Mouse (Mus musculus) layer of hippocampus, postnatal 10 days (tissue): ENCODE results near the gene Nol3. TPM values are rescaled to one million over a fixed set of nuclear protein-coding genes. Genes with fewer than 3 reads are reported as not detected.

Experiments used
- DNase-seq, 2 experiments: peaks; one replicate each; pipeline ENCODE4 v3.0.0; 2021; ENCODE audit warnings: low spot score in 2 of 2
- total RNA-seq, 2 experiments: library from RNA; stranded (reverse); gene quantifications; 2 replicates each; pipeline ENCODE4 v1.2.3; 2021

Nol3 gene
- total RNA-seq, 2 experiments from 2014 or later = 3.6 to 3.7 TPM

DNA sequence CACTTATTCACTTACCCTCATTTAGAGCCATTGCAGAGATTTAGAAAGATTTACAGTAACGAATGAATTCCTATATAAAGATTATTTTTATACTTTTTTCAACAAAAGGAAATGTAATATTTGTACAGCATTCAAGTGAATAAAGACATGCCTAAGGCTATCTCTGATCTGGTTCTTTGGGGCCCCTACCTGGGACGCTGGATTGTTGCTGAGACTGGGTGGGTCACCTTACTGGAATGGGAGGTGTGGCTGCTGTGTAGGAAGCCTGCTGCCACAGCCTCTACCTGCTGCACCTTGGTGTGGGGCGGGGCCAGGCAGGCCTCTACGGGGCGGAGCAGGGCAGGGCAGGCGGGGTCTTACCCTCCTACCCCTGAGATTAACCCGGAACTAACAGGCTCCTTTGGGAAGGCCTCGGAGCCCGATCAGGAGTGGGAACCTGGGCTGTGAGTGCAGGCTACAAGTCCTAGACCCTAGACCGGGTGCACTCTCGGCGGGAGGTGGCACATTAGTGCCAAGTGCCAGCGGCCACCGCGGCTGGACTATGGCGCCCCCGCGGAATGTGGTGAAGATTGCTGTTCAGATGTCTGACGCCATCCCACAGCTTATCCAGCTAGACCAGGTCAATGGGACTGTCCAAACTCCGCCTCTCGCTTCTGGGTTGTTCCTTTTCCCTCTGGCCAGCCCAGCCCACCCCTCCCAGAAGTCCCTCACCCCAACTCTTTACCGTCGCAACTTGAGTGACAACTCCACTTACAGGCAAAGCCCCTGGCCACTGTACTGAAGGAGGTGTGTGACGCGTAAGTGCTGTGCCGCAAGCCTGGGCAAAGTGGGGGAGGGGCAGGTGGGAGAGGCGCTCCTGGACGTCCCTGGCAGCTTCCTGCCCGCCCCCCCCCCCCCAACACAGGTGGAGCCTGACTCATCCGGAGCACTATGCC lies 29.5 kb downstream of the Nol3 start, which contains the start of gene Elmo3:
Elmo3 (plus strand) TSS at position 391 of the 935 bp plus-strand sequence.
- DNase-seq = peak; percentile 39 to 60

DNA sequence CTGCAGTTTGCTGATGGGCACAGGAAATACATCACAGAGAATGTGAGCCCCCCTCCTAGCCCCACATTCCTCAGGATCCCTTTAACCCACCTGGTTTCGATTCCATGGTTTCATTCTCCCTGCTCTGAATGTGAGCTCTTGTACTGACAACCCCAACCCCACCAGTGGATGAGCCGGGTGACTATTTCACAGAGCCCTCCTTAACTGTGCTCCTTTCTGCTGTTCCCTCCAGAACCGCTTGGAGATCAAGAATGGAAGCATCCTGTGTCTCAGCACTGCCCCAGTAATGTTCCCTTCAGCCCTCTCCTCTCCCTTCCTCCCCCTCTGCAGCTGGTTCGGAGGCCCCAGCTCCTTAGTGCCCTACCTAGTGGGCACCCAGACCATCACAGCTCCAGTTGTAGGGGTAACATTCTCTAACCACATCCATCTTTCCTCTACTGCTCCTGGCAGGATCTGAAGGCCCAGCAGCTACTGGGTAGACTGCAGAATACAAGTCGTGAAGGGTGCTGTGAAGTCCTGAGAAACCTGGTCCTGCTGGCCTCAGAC lies 30.3 kb downstream of the Nol3 start:
- DNase-seq = no peak

GRCm38 (mm10) chr8:105307670-105308069 lies 31.7 kb downstream of the Nol3 start:
- DNase-seq = no peak

DNA sequence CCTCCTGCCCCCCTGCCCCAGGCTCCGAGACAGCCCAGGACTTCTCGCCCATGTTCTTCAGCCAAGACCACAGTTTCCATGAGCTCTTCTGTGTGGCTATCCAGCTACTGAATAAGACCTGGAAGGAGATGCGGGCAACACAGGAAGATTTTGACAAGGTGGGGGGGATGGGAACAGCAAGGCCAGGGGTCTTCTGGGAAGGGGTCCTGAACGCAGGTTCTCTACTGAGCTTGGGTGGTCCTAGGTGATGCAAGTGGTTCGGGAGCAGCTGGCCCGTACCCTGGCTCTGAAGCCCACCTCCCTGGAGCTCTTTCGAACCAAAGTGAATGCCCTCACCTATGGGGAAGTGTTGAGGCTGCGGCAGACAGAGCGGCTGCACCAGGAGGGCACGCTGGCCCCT lies 32.5 kb downstream of the Nol3 start:
- DNase-seq = no peak

DNA sequence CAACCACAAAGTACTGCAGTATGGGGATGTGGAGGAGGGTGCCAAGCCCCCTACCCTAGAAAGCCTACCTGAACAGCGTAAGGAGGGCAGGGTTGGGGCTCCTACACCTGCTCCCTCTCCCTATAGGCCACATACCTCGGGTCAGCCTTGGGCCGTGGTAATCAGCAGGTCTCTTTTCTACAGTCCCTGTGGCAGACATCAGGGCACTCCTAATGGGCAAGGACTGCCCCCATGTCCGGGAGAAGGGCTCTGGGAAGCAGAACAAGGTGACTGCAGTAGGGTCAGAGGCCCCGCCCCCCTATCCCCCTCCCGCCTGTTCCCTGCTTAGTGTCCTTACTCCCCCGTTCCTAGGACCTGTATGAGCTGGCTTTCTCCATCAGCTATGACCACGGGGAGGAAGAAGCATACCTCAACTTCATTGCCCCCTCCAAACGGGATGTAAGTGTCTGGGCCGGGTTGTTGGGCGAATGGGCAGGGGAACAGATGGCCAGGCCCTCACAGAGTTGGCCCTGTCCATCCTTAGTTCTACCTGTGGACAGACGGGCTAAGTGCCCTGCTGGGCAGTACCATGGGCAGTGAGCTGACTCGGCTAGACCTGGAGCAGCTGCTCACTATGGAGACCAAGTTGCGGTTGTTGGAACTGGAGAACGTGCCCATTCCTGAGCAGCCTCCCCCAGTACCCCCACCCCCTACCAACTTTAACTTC lies 33.4 kb downstream of the Nol3 start:
- no peak for DNase-seq

DNA sequence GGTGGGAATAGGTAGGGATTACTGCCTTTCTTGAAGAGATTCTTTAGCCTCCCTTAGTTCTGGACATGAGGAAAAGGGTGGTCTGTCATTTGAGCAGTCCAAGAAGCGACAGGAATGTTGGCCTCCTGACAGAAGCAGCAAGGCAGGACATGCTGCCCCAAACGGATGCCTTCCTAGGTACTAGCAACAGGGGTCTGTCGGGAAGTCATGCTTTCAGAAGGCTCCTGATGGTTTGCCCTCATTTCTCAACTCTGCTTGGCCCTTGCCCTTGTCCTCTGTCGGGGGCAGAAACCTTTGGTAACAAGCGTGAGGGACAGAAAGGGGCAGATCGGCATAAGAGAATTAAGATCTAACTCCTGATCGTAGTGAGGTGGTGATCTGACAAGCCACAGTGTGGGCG lies 34.2 kb downstream of the Nol3 start:
- DNase-seq = no peak

- no peak for DNase-seq
Measured at GRCm38 (mm10) chr8:105311718-105312117, 35.8 kb downstream of the Nol3 start.

- no peak for DNase-seq
Measured at GRCm38 (mm10) chr8:105312891-105313481, 37.0 kb downstream of the Nol3 start.

DNA sequence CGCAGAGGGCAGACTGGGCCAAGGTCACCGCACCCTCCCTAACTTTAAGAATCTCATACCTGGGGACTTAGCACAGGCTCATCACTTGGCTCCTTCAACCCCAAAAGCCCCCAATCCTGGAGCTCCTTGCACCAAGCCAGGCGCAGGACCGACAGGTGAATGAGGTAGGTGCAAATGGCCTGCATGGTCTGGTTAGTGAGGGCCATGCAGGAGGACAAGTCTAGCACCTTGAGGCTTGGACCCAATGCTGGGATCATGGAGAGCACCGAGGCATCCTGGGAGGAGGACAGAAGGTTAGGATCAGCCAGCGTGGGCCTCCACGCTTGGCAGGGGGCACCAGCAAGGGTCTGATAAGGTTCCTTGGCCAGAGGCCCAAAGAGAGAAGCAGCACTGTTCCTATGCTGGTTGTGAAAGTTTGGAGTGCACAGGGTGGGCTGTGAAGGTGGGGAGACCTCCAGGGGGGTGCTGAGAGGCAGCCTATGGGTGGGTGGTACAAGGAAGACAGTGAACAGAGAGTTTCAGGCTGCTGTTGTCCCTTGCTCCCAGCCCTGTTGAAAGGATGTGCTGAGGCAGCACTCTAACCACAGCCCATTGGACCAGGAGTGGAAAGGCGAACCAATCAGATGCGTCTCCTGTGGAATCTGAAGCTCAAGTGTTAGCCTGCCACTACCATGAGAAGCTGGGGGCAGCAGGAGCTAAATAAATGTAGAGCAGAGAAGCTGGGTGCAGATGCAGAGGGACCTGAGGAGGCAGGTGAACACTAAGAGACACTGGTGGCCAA lies 37.9 kb downstream of the Nol3 start:
- no peak for DNase-seq

DNA sequence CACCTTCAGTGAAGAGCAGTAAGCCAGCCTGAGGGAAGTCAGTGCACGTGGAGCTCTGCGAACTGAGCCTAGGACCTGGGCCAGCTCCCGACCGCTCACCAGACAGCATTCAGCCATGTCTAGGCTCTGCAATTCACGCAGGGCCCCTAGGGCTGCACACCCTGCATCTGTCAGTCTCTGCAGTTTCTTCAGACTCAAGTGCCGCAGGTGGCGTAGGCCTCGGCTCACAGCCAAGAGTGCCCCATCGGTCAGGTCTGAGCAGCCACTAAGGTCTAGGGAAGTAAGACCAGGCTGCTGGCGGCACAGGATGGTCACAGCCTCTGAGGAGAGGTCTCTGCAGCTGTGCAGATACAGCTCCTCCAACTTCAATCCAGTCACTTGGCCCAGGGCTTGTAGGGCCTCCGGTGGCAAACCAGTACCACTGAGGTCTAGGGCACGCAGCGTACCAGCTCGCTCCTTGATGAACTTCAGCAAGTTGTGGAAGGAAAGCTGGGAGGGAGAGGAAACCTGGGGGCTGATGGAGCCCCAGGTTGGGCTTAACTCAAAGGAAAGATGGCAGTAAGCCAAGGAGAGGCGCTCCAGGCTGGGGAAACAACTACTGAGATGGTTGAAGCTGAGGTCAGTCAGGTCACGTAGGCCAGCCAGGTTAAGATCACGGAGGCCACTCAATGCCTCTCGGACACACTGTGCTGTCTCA lies 39.3 kb downstream of the Nol3 start:
- DNase-seq = no peak

- DNase-seq = no peak
Measured at GRCm38 (mm10) chr8:105317941-105318340, 42.0 kb downstream of the Nol3 start.

DNA sequence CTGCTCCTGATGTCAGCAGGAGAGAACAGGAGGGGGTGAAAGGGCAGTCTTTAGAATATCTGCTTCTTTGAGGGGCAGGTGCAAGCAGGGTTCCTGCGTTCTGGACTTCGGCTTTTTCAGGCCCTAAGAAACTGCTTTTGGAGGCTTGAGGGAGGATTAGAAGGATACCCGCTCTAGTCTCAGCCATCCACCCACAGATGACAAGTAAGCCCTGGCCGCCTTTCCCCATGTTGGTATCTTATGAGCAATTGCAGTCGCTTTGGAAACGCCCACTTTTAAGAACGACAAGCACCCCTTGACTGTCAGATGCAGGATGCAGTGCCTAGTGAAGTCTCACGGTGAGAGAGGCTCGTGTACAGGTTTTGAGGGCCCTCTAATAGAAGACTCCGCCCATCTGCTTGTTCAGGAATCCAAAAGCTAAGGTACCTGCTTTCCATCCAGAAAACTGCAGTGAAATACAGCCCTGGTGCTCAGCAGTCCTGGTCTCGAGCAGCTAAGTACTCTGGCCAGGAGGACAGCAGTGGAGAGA lies 42.8 kb downstream of the Nol3 start:
- no peak for DNase-seq

- no peak for DNase-seq
Measured at GRCm38 (mm10) chr8:105323183-105323582, 47.2 kb downstream of the Nol3 start.

GRCm38 (mm10) chr8:105325641-105326093 lies 49.7 kb downstream of the Nol3 start:
- DNase-seq = peak in 1 of 2 experiments; percentile 30

DNA sequence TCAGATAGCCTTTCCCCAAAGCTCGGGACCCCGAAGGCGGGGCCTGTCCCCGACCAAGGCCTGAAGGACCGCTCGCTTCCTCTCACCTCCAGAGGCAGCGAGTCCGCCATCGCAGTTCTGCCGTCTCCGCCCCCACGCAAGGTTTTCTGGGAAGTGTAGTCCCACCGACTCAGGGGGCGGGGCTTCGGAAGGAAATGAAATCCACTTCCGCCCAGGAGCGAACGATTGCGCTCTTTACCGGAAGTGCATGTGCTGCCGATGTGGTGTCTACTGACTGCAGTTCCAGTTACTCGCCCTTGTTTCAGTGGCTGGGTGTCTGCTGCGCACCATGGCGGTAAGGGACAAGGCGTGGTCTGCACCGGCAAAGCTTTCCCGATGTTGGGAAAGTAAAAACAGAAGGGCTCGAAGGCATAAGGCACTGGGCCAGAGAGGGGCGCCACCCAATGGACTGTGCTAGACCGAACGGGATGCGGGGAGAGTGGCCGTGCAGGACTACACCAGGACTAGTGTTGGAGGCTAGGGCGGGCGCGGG lies 50.3 kb downstream of the Nol3 start, which contains the start of the genes Lrrc29 and Tmem208:
Lrrc29 (minus strand) TSS at position 138 of the 532 bp plus-strand sequence.
Tmem208 (plus strand) TSS at position 214 of the 532 bp plus-strand sequence.
- DNase-seq = peak; percentile 97 to 98

DNA sequence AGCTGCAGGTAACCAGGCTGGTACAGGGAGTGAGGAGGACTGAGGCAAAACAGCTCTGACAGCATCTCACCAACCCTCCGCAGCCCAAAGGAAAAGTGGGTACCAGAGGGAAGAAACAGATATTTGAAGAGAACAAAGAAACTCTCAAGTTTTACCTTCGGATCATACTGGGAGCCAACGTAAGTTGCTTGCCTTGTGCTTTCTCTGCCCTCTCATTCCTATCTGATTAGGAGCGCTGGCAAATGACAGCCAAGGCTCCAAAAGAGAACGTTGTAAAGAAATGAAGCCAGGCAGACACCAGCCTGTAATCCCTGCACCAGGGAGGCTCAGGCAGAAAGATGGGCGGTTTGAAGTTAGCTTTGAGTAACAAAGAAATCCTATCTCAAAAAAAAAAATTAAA lies 51.0 kb downstream of the Nol3 start:
- no peak for DNase-seq

DNA sequence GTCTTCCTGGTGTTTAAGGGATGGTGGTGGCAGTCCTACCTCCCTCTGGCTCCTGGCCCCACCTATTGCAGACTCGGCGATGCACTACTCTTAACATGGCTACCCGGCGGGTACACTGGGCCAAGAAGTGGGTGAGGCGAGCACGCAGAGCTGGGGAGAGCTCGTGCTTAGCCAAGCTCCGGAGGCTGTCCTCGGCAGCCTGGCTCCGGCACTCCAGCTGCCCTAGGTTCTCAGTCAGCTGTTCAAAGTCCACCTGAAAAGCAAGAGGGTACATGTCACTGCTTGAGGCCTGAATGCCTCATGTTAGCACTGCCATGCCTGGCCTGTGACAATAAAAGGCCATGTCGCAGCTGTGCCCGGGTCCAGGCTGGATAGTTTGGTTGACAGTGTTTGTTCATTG lies 54.4 kb downstream of the Nol3 start:
- no peak for DNase-seq

DNA sequence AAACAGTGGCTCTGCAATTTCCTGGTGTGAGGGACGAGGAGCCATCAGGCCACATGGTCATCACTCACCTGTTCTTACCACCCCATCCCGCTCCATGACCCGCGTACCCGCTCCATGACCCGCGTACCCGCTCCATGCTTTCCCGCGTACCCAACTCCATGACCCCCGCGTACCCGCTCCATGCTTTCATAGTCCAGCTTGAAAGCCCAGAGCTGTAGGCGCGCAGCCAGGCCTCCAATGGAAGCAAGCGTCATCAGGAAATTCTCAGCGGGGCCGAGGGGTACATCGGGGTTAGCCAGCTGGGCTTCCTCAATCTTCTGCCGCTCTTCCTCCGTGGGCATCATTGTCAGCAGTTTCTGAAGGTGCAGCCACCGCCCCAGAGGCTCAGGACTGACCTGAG lies 55.5 kb downstream of the Nol3 start:
- DNase-seq = no peak
